Mouse (Mus musculus) MEL (cell line): ENCODE measurements around the gene Cyp2c38. TPM values are rescaled to one million over a fixed set of nuclear protein-coding genes. Genes with fewer than 3 reads are reported as not detected.

Experiments
- DNase-seq: peaks from one replicate; pipeline ENCODE4 v3.0.0; 2011; ENCODE audit warnings: low read depth, low spot score
- H3K27ac ChIP-seq: 2 replicates; pipeline ENCODE4 v1.5.1; 2012; ENCODE audit warnings: low read depth, mild to moderate bottlenecking, control low read depth, low read length, moderate library complexity; ENCODE audit not compliant: control insufficient read depth
- H3K27me3 ChIP-seq, 2 experiments: fragments of 150-350 bp in 1 of 2; sonication (generic) in 1 of 2; 2 replicates each; pipeline ENCODE4 v1.6.1; 2012; ENCODE audit warnings: low read length in 2 of 2, mild to moderate bottlenecking in 2 of 2, improper control_type of control experiment in 1 of 2, moderate library complexity in 1 of 2; ENCODE audit not compliant: insufficient read depth in 2 of 2, control insufficient read depth in 1 of 2
- H3K36me3 ChIP-seq, 2 experiments: 2 replicates each; pipeline ENCODE4 v1.6.1; 2012 to 2014; ENCODE audit warnings: low read length in 2 of 2, improper control_type of control experiment in 1 of 2, inconsistent platforms in 1 of 2, mild to moderate bottlenecking in 1 of 2; ENCODE audit not compliant: insufficient read depth in 2 of 2, control insufficient read depth in 1 of 2
- H3K4me1 ChIP-seq, 2 experiments: fragments of 150-350 bp in 1 of 2; sonication (generic) in 1 of 2; 2 replicates each; pipeline ENCODE4 v1.6.1; 2012; ENCODE audit warnings: low read length in 2 of 2, improper control_type of control experiment in 1 of 2, mild to moderate bottlenecking in 1 of 2; ENCODE audit not compliant: insufficient read depth in 2 of 2, control insufficient read depth in 1 of 2
- H3K4me3 ChIP-seq, 2 experiments: fragments of 150-350 bp in 1 of 2; sonication (generic) in 1 of 2; 2 replicates each; pipeline ENCODE4 v1.5.1; 2012; ENCODE audit warnings: low read depth in 2 of 2, low read length in 2 of 2, mild to moderate bottlenecking in 2 of 2, moderate library complexity in 2 of 2, control low read depth in 1 of 2, improper control_type of control experiment in 1 of 2; ENCODE audit not compliant: control insufficient read depth in 1 of 2, insufficient read depth in 1 of 2
- H3K79me2 ChIP-seq: 2 replicates; pipeline ENCODE4 v1.6.1; 2012; ENCODE audit warnings: mild to moderate bottlenecking, low read length, moderate library complexity; ENCODE audit not compliant: control insufficient read depth, poor library complexity, insufficient read depth
- H3K9ac ChIP-seq: 2 replicates; pipeline ENCODE4 v1.6.1; 2012; ENCODE audit warnings: low read depth, mild to moderate bottlenecking, control low read depth, low read length, moderate library complexity; ENCODE audit not compliant: control insufficient read depth, poor library complexity, severe bottlenecking
- H3K9me3 ChIP-seq: fragments of 150-350 bp; sonication (generic); replicated peaks from 2 replicates; pipeline ENCODE4 v1.6.1; 2012; ENCODE audit warnings: mild to moderate bottlenecking, low read length, improper control_type of control experiment, moderate library complexity; ENCODE audit not compliant: insufficient read depth
- CTCF ChIP-seq, 3 experiments: IDR thresholded peaks in 2 of 3; conservative IDR thresholded peaks in 1 of 3; 2 replicates each; pipeline ENCODE4 v1.5.1; 2011 to 2012; ENCODE audit warnings: low read length in 3 of 3, low read depth in 2 of 3, mild to moderate bottlenecking in 2 of 3, improper control_type of control experiment in 1 of 3, inconsistent platforms in 1 of 3, mixed read lengths in 1 of 3, moderate library complexity in 1 of 3; ENCODE audit not compliant: control insufficient read depth in 1 of 3, insufficient read depth in 1 of 3, poor library complexity in 1 of 3, severe bottlenecking in 1 of 3
- ETS1 ChIP-seq: IDR thresholded peaks from 2 replicates; pipeline ENCODE4 v1.6.1; 2012; ENCODE audit warnings: low read depth, mild to moderate bottlenecking, inconsistent platforms, low read length, improper control_type of control experiment, moderate library complexity
- GATA1 ChIP-seq: IDR thresholded peaks from 2 replicates; pipeline ENCODE4 v1.6.1; 2011; ENCODE audit warnings: low read depth, low read length, improper control_type of control experiment
- JUND ChIP-seq: IDR thresholded peaks from 2 replicates; pipeline ENCODE4 v1.6.1; 2011; ENCODE audit warnings: low read depth, mild to moderate bottlenecking, improper control_type of control experiment, low read length
- MAX ChIP-seq: IDR thresholded peaks from 2 replicates; pipeline ENCODE4 v1.6.1; 2011; ENCODE audit warnings: low read length, improper control_type of control experiment
- MAZ ChIP-seq: IDR thresholded peaks from 2 replicates; pipeline ENCODE4 v1.6.1; 2012; ENCODE audit warnings: low read depth, mild to moderate bottlenecking, inconsistent platforms, low read length, improper control_type of control experiment
- MEF2A ChIP-seq: IDR thresholded peaks from 2 replicates; pipeline ENCODE4 v1.6.1; 2014; ENCODE audit warnings: low read depth, mild to moderate bottlenecking, inconsistent platforms, low read length, improper control_type of control experiment; ENCODE audit not compliant: poor library complexity, insufficient replicate concordance, severe bottlenecking; ENCODE audit errors: extremely low read depth
- MYB ChIP-seq: IDR thresholded peaks from 2 replicates; pipeline ENCODE4 v1.6.1; 2011; ENCODE audit warnings: mild to moderate bottlenecking, low read depth, low read length, improper control_type of control experiment
- MYC ChIP-seq: IDR thresholded peaks from 2 replicates; pipeline ENCODE4 v1.6.1; 2011; ENCODE audit warnings: low read depth, mild to moderate bottlenecking, low read length, improper control_type of control experiment, moderate library complexity
- NELFE ChIP-seq: IDR thresholded peaks from 2 replicates; pipeline ENCODE4 v1.6.1; 2011; ENCODE audit warnings: low read depth, low read length, improper control_type of control experiment
- POLR2AphosphoS5 ChIP-seq: IDR thresholded peaks from 2 replicates; pipeline ENCODE4 v1.6.1; 2012; ENCODE audit warnings: low read depth, borderline replicate concordance, mild to moderate bottlenecking, inconsistent platforms, low read length, moderate library complexity, mixed read lengths
- RCOR1 ChIP-seq: IDR thresholded peaks from 2 replicates; pipeline ENCODE4 v1.6.1; 2012; ENCODE audit warnings: low read depth, mild to moderate bottlenecking, inconsistent platforms, low read length, improper control_type of control experiment
- TBP ChIP-seq: IDR thresholded peaks from 2 replicates; pipeline ENCODE4 v1.8.0; 2011; ENCODE audit warnings: low read depth, low read length, improper control_type of control experiment
- TCF12 ChIP-seq: IDR thresholded peaks from 2 replicates; pipeline ENCODE4 v1.6.1; 2014; ENCODE audit warnings: low read depth, mild to moderate bottlenecking, inconsistent platforms, low read length, improper control_type of control experiment, moderate library complexity
- USF1 ChIP-seq: IDR thresholded peaks from 2 replicates; pipeline ENCODE4 v1.6.1; 2014; ENCODE audit warnings: low read depth, mild to moderate bottlenecking, inconsistent platforms, low read length, improper control_type of control experiment, moderate library complexity
- USF2 ChIP-seq, 2 experiments: IDR thresholded peaks; 2 replicates each; pipeline ENCODE4 v1.6.1; 2011 to 2012; ENCODE audit warnings: improper control_type of control experiment in 2 of 2, low read length in 2 of 2, borderline replicate concordance in 1 of 2, inconsistent platforms in 1 of 2, low read depth in 1 of 2, mild to moderate bottlenecking in 1 of 2; ENCODE audit not compliant: insufficient read depth in 1 of 2
- ZC3H11A ChIP-seq: IDR thresholded peaks from 2 replicates; pipeline ENCODE4 v1.6.1; 2012; ENCODE audit warnings: low read depth, mild to moderate bottlenecking, inconsistent platforms, low read length, improper control_type of control experiment
- ZKSCAN1 ChIP-seq: IDR thresholded peaks from 2 replicates; pipeline ENCODE4 v1.6.1; 2012; ENCODE audit warnings: low read depth, mild to moderate bottlenecking, inconsistent platforms, low read length, improper control_type of control experiment, moderate library complexity
- ZMIZ1 ChIP-seq: IDR thresholded peaks from 2 replicates; pipeline ENCODE4 v1.6.1; 2012; ENCODE audit warnings: low read depth, mild to moderate bottlenecking, inconsistent platforms, low read length, improper control_type of control experiment, moderate library complexity
- polyA plus RNA-seq, 2 experiments: library from polyadenylated mRNA; stranded (reverse) in 1 of 2; unstranded in 1 of 2; fragments of >175 nt in 1 of 2; fragments of >200 nt in 1 of 2; gene quantifications; 2 replicates each; pipeline versions ENCODE4 v1.2.1 to v1.2.4; 2012; ENCODE audit warnings: low replicate concordance in 2 of 2, low read depth in 1 of 2; ENCODE audit not compliant: insufficient read length in 2 of 2, insufficient read depth in 1 of 2, missing spikeins in 1 of 2
- total RNA-seq: library from RNA; depleted of rRNA; stranded (reverse); fragments of 300-350 nt; gene quantifications from 2 replicates; pipeline ENCODE4 v1.2.3, GENCODE M21; 2012; rRNA removed

Cyp2c38 gene
- total and polyA plus RNA-seq, 3 experiments = not detected

GRCm38 (mm10) chr19:39463923-39464322 is 1.0 kb upstream of the Cyp2c38 start:
- TF ChIP-seq JUND = no peak
- TF ChIP-seq TBP = no peak
- TF ChIP-seq ZMIZ1 = no peak
- TF ChIP-seq POLR2AphosphoS5 = no peak
- TF ChIP-seq USF2 (IDR thresholded peaks at IDR 0.05; ENCODE audit: borderline replicate concordance in 1 of 2, insufficient read depth in 1 of 2, low read depth in 1 of 2, low read length in 2 of 2) = no peak
- TF ChIP-seq ETS1 = no peak
- TF ChIP-seq NELFE = no peak
- no peak for TF ChIP-seq MYC
- no peak for TF ChIP-seq CTCF (IDR thresholded peaks at IDR 0.05 in 2 of 3, conservative IDR thresholded peaks at IDR 0.05 in 1 of 3; ENCODE audit: control insufficient read depth in 1 of 3, insufficient read depth in 1 of 3, low read depth in 2 of 3, low read length in 3 of 3, poor library complexity in 1 of 3, severe bottlenecking in 1 of 3)
- no peak for TF ChIP-seq ZKSCAN1
- TF ChIP-seq TCF12 = no peak
- TF ChIP-seq MAX = no peak
- no peak for TF ChIP-seq GATA1
- no peak for TF ChIP-seq ZC3H11A
- no peak for TF ChIP-seq RCOR1
- no peak for TF ChIP-seq USF1
- TF ChIP-seq MEF2A = no peak
- no peak for TF ChIP-seq MYB
- TF ChIP-seq MAZ = no peak
- TF ChIP-seq, all 39 proteins: peak for 0
- Histone ChIP-seq H3K79me2 (no peaks in the 10 kb centered on the region), H3K4me1 (no peaks in the 10 kb centered on the region), H3K27ac (no peak overlapping the region), H3K27me3 (no peaks in the 10 kb centered on the region), H3K9ac (no peak overlapping the region), H3K9me3 (no peaks in the 10 kb centered on the region), H3K36me3 (no peaks in the 10 kb centered on the region), H3K4me3 (no peak overlapping the region)
- DNase-seq = no peak

Other genes with a start within 250 kb of the Cyp2c38 start
- gene Cyp2c29, start 193.7 kb downstream of the Cyp2c38 start, total RNA-seq = not detected in 2 replicates
- not detected for gene Cyp2c29, start 193.7 kb downstream of the Cyp2c38 start, polyA plus RNA-seq
- gene Cyp2c39, start 47.8 kb upstream of the Cyp2c38 start, total RNA-seq = not detected in 2 replicates
- gene Cyp2c39, start 47.8 kb upstream of the Cyp2c38 start, polyA plus RNA-seq = not detected
- gene Cyp2c67, start 186.0 kb upstream of the Cyp2c38 start, total RNA-seq = not detected in 2 replicates
- not detected for gene Cyp2c67, start 186.0 kb upstream of the Cyp2c38 start, polyA plus RNA-seq